Mouse (Mus musculus) hindbrain, postnatal 0 days (tissue): ENCODE data around the gene Usp48. TPM values are rescaled to one million over a fixed set of nuclear protein-coding genes. Genes with fewer than 3 reads are reported as not detected.

ENCODE experiments used
- ATAC-seq: fragments of 200-750 bp; cut with Nextera tagmentation; 2 replicates; pipeline ENCODE4 v1.8.0; 2017; ENCODE audit warnings: mild to moderate bottlenecking, moderate TSS enrichment, moderate library complexity
- DNase-seq: peaks from one replicate; pipeline ENCODE4 v3.0.0-alpha.2; 2015; ENCODE audit warnings: low spot score
- H3K27ac ChIP-seq: fragments of 300-500 bp; sonication (generic); 2 replicates; pipeline ENCODE4 v1.5.1; 2014; ENCODE audit warnings: mild to moderate bottlenecking
- H3K27me3 ChIP-seq: fragments of 300-500 bp; sonication (generic); 2 replicates; pipeline ENCODE4 v1.6.1; 2014; ENCODE audit warnings: low read length, mixed read lengths; ENCODE audit not compliant: insufficient read depth
- H3K36me3 ChIP-seq: fragments of 300-500 bp; sonication (generic); 2 replicates; pipeline ENCODE4 v1.6.1; 2014; ENCODE audit warnings: low read length, mixed read lengths; ENCODE audit not compliant: insufficient read depth
- H3K4me1 ChIP-seq: fragments of 300-500 bp; sonication (generic); 2 replicates; pipeline ENCODE4 v1.6.1; 2014; ENCODE audit warnings: antibody characterized with exemption, low read length, mixed read lengths; ENCODE audit not compliant: insufficient read depth
- H3K4me2 ChIP-seq: fragments of 300-500 bp; sonication (generic); 2 replicates; pipeline ENCODE4 v1.6.1; 2014; ENCODE audit warnings: low read depth, mild to moderate bottlenecking, low read length, moderate library complexity, mixed read lengths
- H3K4me3 ChIP-seq: fragments of 300-500 bp; sonication (generic); 2 replicates; pipeline ENCODE4 v1.5.1; 2014; ENCODE audit warnings: low read length
- H3K9ac ChIP-seq: fragments of 300-500 bp; sonication (generic); replicated peaks from 2 replicates; pipeline ENCODE4 v1.6.1; 2014; ENCODE audit warnings: mild to moderate bottlenecking, low read length, moderate library complexity, mixed read lengths
- H3K9me3 ChIP-seq: fragments of 300-500 bp; sonication (generic); 2 replicates; pipeline ENCODE4 v1.6.1; 2016; ENCODE audit warnings: low read length, mixed read lengths
- CTCF ChIP-seq: IDR thresholded peaks from 2 replicates; pipeline ENCODE4 v1.5.1; 2016; ENCODE audit warnings: antibody characterized with exemption, control low read depth, low read depth
- WGBS: fragments of 180-500 bp; shearing (Covaris S2); extraction: QIAGEN DNeasy Blood & Tissue Kit; methylation state at CpG from one replicate; pipeline ENCODE4 v1.1.7; 2014; 5-methylcytosine and 5-hydroxymethylcytosine counted together
- polyA plus RNA-seq: library from polyadenylated mRNA; unstranded; fragments of >200 nt; fragmentation: Nextera tagmentation; extraction: Ambion mirVana; gene quantifications from 2 replicates; pipeline ENCODE4 v1.2.1, GENCODE M21; 2015
- total RNA-seq: library from RNA; depleted of rRNA; stranded (reverse); fragments of >200 nt; gene quantifications from 2 replicates; pipeline ENCODE4 v1.2.3, GENCODE M21; 2014

The Usp48 gene
- total and polyA plus RNA-seq, 2 experiments from 2014 or later, result 45.6 to 63.8 TPM

DNA sequence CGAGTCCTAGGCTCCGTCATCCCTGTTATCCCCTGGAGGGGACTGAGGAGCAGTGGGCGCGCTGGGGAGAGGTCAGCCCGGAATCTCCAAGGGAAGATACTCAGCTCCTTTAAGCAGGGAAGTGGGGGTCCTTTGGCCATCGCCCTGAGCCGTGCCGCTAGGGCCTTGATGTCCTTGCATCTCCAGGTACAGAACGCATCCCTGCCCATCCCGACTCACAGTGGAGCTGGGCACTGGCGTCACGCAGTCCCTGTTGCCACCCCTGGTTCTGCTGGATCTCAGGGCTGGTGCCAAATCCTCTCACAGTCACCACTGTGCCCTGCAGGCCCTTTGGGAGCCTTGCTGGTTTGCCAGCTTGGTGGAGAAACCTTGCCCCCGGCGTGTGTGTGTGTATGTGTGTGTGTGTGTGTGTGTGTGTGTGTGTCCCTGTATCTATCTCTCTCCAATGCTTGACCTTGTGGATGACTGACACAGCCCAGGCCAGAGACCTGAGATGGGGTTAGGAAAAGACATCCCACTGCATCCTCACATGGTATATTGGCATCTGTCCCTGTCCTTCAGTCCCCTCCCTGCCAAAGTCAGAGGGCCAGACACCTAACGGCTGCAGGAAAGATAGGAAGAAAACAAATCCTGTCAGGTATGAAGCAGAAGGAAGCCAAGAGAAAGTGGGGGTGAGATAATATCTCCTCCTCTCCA lies 71.6 kb downstream of the Usp48 start:
- Histone ChIP-seq H3K4me2 (peak overlapping the region; percentile 75), H3K9me3 (no peaks in the 10 kb centered on the region), H3K4me3 (peak overlapping the region; percentile 76), H3K27me3 (no peaks in the 10 kb centered on the region), H3K4me1 (peaks cover 45% of the 10 kb centered on the region), H3K27ac (peak overlapping the region; percentile 80), H3K36me3 (no peaks in the 10 kb centered on the region), H3K9ac (peak overlapping the region; percentile 86)
- WGBS, result 3% methylated on average over 15 of the region's 15 CpGs
- TF ChIP-seq CTCF, result no peak
- ATAC-seq, result peak; percentile 47
- peak; percentile 46 for DNase-seq

DNA sequence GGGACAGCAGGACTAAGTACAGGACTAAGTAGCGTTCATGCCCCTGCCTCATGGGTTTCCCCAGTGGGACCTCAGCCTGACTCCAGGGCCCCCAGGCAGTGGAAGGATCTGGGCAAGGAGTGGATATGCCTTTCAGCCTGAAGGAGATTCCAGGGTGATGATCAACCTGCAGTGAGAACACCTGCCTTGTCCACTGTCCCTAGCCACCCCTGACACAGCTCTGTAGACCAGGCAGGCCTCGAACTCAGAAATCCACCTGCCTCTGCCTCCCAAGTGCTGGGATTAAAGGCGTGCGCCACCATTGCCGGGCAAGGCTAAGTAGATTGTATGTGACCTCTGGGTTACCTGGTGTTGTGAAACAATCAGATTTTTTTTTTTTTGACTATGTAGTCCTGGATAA lies 72.2 kb downstream of the Usp48 start:
- TF ChIP-seq CTCF, result no peak
- no peaks in the 10 kb centered on the region for H3K27me3 ChIP-seq
- no peaks in the 10 kb centered on the region for H3K36me3 ChIP-seq
- peak overlapping the region; percentile 86 for H3K9ac ChIP-seq
- peak overlapping the region; percentile 75 for H3K4me2 ChIP-seq
- ATAC-seq, result no peak
- 0 out of 2 replicates have a peak overlapping the region, but pooled peaks have one; percentile 80 for H3K27ac ChIP-seq
- WGBS, result 85% methylated on average over 5 of the region's 5 CpGs
- peak overlapping the region; percentile 76 for H3K4me3 ChIP-seq
- DNase-seq, result no peak
- H3K4me1 ChIP-seq, result peaks cover 42% of the 10 kb centered on the region
- no peaks in the 10 kb centered on the region for H3K9me3 ChIP-seq

DNA sequence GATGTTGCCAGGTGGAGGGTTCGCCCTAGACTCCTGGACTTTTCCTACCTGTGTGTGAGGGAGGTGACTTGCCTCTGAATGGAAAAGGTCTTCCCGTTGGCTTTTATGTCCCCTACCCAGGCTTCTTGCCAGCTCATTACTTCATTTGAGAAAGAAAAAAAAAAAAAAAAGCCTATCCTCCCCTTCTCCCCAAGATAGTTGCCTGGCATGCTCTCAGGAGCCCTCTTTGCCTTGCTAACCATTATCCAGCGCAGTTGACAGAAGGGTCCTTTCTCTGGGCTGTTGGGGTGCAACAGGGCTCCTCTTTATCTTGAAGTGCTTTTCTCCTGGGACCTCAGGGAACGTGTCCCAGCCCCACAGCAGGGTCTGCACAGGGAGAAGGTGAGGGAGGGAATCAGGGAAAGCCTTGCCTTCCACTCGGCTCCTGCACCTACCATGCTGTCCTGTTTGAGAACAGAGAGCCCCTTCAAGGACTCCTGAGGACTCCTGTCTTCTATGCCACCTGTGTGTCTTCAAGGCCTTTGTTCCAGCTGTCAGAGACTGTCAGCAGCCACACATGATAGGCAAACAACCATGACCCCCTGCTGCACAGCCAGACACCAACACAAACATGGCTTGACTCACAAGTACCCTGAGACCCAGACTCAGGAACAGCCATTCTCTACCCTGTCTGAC lies 72.9 kb downstream of the Usp48 start:
- H3K36me3 ChIP-seq, result no peaks in the 10 kb centered on the region
- whole genome bisulfite sequencing, result 48% methylated on average over 5 of the region's 5 CpGs
- no peaks in the 10 kb centered on the region for H3K9me3 ChIP-seq
- H3K4me2 ChIP-seq, result peak overlapping the region; percentile 75
- TF ChIP-seq CTCF, result no peak
- DNase-seq (no peak), ATAC-seq (no peak)
- H3K4me3 ChIP-seq, result no peak overlapping the region
- H3K27ac ChIP-seq, result no peak overlapping the region
- peaks cover 37% of the 10 kb centered on the region for H3K4me1 ChIP-seq
- no peaks in the 10 kb centered on the region for H3K27me3 ChIP-seq
- H3K9ac ChIP-seq, result 0 out of 2 replicates have a peak overlapping the region, but pooled peaks have one; percentile 17

DNA sequence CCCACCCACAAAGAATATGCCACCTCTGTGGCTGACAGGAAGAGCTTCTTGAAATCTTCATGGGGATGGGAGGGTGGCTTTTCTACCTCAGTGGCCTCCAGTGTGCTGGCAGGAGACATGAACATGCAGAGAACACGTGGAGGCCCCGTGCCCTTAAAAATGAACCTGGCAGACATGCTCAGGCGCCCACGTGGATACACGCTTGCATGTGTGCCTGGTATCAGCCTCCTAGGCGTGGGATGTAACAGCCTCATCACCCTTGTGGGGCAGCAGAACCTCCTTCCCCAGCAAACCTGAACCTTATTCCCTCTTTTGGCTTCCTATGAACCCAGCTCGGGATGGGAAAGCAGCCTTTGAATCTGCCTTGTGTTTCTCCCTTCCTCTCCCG lies 73.4 kb downstream of the Usp48 start:
- H3K9ac ChIP-seq, result peak overlapping the region; percentile 31; the same call in 1 of the 2 replicates

DNA sequence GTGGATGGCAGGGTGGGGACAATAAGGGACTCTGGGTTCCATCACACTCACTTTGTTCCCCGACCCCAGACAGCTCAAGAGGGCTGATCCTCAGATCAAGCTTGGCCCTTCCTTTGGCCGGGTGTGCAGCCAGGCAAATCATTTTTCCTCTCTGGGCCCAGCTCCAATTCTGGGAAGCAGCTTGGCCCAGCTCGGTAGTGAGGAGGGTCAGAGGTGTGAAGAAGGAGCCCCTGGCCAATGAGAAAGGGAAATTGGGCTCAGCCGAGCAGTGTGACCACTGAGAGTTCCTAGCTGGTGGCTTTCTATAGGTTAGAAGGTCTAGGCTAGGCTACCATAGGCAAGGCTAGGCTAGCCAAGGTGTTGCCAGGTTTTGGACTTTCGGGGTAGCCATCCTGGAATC lies 74.2 kb downstream of the Usp48 start:
- Histone ChIP-seq H3K4me3 (no peak overlapping the region), H3K9me3 (no peaks in the 10 kb centered on the region), H3K9ac (peak overlapping the region; percentile 31), H3K27me3 (no peaks in the 10 kb centered on the region), H3K4me2 (peak overlapping the region; percentile 75), H3K36me3 (no peaks in the 10 kb centered on the region), H3K27ac (peak overlapping the region; percentile 56; the same call in 1 of the 2 replicates), H3K4me1 (peaks cover 37% of the 10 kb centered on the region)
- ATAC-seq (peak; percentile 33), DNase-seq (peak; percentile 69)
- TF ChIP-seq CTCF, result no peak
- 29% methylated on average over 5 of the region's 5 CpGs for WGBS

More for the DNA sequence above, 73.4 kb downstream of the Usp48 start:
- H3K27me3 ChIP-seq, result no peaks in the 10 kb centered on the region
- no peak for TF ChIP-seq CTCF
- H3K4me2 ChIP-seq, result peak overlapping the region; percentile 75
- no peaks in the 10 kb centered on the region for H3K36me3 ChIP-seq
- WGBS, result 44% methylated on average over 8 of the region's 8 CpGs
- no peaks in the 10 kb centered on the region for H3K9me3 ChIP-seq
- DNase-seq (no peak), ATAC-seq (no peak)
- H3K27ac ChIP-seq, result peak overlapping the region; percentile 56
- no peak overlapping the region for H3K4me3 ChIP-seq
- H3K4me1 ChIP-seq, result peaks cover 37% of the 10 kb centered on the region

DNA sequence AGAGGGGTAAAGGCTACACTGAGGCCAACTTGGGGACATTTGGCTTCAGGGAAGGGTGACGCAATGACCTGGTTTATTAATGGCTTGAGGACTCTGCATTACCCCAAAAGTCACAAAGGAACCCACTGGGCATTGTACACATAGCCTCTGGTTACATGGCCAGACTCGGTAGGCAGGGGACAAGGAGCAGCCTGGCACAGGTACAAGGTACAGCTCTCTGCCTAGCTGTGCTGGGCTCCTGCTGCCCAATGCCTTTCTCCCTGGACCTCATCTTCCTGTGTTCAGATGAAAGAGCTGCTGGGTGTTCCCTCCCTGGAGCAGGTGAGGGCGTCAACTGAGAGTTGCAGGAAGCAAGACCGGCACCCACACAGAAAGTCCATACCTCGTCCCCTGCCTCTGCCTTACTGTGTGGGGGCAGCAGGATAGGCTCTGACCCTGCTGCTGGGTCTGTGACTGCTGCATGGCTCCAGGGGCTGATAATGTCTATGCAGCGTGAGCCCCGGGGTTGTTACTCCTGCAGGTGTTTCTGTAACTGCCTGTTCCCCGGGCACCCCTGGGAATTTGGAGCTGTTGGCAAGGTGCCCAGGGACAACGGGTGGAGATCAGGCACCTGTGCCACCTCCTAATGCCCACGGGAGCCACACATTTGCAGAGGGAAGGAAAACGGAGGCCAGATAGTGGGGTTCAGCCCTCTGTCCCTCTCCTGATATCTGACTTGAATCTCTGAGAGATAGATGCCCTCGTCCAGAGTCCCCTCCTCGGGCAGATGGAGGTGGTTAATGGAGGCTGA lies 78.4 kb downstream of the Usp48 start:
- H3K4me2 ChIP-seq, result no peak overlapping the region
- H3K27me3 ChIP-seq, result no peaks in the 10 kb centered on the region
- ATAC-seq, result no peak
- H3K9ac ChIP-seq, result no peak overlapping the region
- no peak overlapping the region for H3K4me3 ChIP-seq
- no peaks in the 10 kb centered on the region for H3K9me3 ChIP-seq
- DNase-seq, result no peak
- no peaks in the 10 kb centered on the region for H3K36me3 ChIP-seq
- peaks cover 16% of the 10 kb centered on the region for H3K4me1 ChIP-seq
- no peak for TF ChIP-seq CTCF
- H3K27ac ChIP-seq, result no peak overlapping the region
- 72% methylated on average over 13 of the region's 13 CpGs for WGBS
